Mouse (Mus musculus) limb, embryonic 12.5 days (tissue): ENCODE measurements around the gene Slc29a2. TPM values are rescaled to one million over a fixed set of nuclear protein-coding genes. Genes with fewer than 3 reads are reported as not detected.

Source experiments
- ATAC-seq: fragments of 200-750 bp; cut with Nextera tagmentation; 2 replicates; pipeline ENCODE4 v1.8.0; 2017; ENCODE audit warnings: low read depth, moderate TSS enrichment; ENCODE audit not compliant: insufficient number of reproducible peaks, insufficient read depth, low FRiP score, low TSS enrichment
- H3K27ac ChIP-seq: fragments of 300-500 bp; sonication (generic); 2 replicates; pipeline ENCODE4 v1.5.1; 2016; ENCODE audit warnings: mild to moderate bottlenecking, moderate library complexity
- H3K27me3 ChIP-seq: fragments of 300-500 bp; sonication (generic); 2 replicates; pipeline ENCODE4 v1.6.1; 2016; ENCODE audit warnings: mild to moderate bottlenecking, moderate library complexity
- H3K36me3 ChIP-seq: fragments of 300-500 bp; sonication (generic); 2 replicates; pipeline ENCODE4 v1.6.1; 2016; ENCODE audit warnings: mild to moderate bottlenecking, moderate library complexity
- H3K4me1 ChIP-seq: fragments of 300-500 bp; sonication (generic); replicated peaks from 2 replicates; pipeline ENCODE4 v1.6.1; 2016
- H3K4me2 ChIP-seq: fragments of 300-500 bp; sonication (generic); 2 replicates; pipeline ENCODE4 v1.6.1; 2016; ENCODE audit warnings: mild to moderate bottlenecking, moderate library complexity
- H3K4me3 ChIP-seq: fragments of 300-500 bp; sonication (generic); replicated peaks from 2 replicates; pipeline ENCODE4 v1.5.1; 2016; ENCODE audit warnings: mild to moderate bottlenecking
- H3K9ac ChIP-seq: fragments of 300-500 bp; sonication (generic); replicated peaks from 2 replicates; pipeline ENCODE4 v1.6.1; 2016; ENCODE audit warnings: mild to moderate bottlenecking, moderate library complexity
- H3K9me3 ChIP-seq: fragments of 300-500 bp; sonication (generic); 2 replicates; pipeline ENCODE4 v1.6.1; 2016; ENCODE audit warnings: mild to moderate bottlenecking, moderate library complexity
- WGBS: fragments of 180-500 bp; shearing (Covaris S2); methylation state at CpG from one replicate; pipeline ENCODE4 v1.1.7; 2016; 5-methylcytosine and 5-hydroxymethylcytosine counted together
- polyA plus RNA-seq: library from polyadenylated mRNA; unstranded; fragments of >200 nt; fragmentation: Nextera tagmentation; extraction: Ambion mirVana; gene quantifications from 2 replicates; pipeline ENCODE4 v1.2.1, GENCODE M21; 2016

Gene Slc29a2
- polyA plus RNA-seq = 4.9 and 5.7 TPM in 2 replicates

- peaks cover 5% of the 10 kb centered on the region; the same call in 1 of the 2 replicates for H3K4me1 ChIP-seq
- H3K9me3 ChIP-seq = no peaks in the 10 kb centered on the region
- H3K27me3 ChIP-seq = no peaks in the 10 kb centered on the region
- peak; percentile 86 for ATAC-seq
- peak within 1 kb of the TSS; percentile 83 for H3K4me2 ChIP-seq
- H3K9ac ChIP-seq = peak within 1 kb of the TSS; percentile 76
- peak within 1 kb of the TSS; percentile 90 for H3K27ac ChIP-seq
- under 1% methylated on average over 62 of the region's 62 CpGs for WGBS
- peaks cover 25% of the 10 kb centered on the region for H3K36me3 ChIP-seq
- peak within 1 kb of the TSS; percentile 67 for H3K4me3 ChIP-seq
Measured at GRCm38 (mm10) chr19:5023621-5024479, at the start of gene Slc29a2. Gene Slc29a2 (plus strand): TSS chr19:5023860.

DNA sequence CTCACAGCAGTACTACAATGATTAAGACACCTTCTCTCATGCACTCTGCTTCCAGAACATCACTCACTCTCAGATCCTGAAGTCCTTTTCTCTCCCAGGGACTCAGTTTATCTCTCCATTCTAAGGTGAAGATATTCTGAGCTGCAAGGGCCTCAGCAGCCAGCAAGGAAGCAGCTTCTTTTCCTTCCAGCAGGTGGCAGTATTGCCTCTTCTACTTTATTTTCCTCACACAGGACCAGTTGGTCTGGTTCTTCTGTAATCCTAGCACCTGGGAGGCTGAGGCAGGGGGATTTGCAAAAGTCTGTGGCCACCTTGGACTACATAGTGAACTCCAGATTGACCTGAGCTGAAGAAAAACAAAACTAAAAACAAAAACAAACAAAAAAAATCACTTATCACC is 41.9 kb upstream of the Slc29a2 start:
- Histone ChIP-seq H3K36me3 (no peaks in the 10 kb centered on the region), H3K4me1 (no peaks in the 10 kb centered on the region), H3K4me2 (no peak overlapping the region), H3K27me3 (peaks cover 43% of the 10 kb centered on the region), H3K27ac (no peak overlapping the region), H3K4me3 (no peak overlapping the region), H3K9ac (no peak overlapping the region), H3K9me3 (no peaks in the 10 kb centered on the region)
- no peak for ATAC-seq

DNA sequence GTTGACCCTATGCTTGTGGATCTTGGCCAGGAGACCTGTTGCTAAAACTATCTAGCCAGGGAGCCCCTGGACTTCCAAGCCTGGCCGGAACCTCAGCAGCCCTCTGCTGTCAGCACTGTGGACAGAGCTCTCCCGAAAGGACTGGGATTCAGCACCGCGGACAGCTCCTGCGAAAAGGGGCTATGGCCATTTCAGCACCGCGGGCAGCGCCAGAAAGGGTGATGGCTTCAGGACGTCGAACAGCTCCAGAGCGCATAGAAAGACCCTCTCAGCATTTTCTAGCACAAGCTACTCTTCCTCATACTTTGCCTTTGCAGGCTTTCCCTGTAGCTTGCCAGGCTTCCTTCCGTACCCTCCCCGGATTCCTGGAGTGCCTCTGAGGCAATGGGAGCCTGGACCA is 34.6 kb upstream of the Slc29a2 start:
- Histone ChIP-seq H3K4me1 (no peaks in the 10 kb centered on the region; the same call in 1 of the 2 replicates), H3K36me3 (no peaks in the 10 kb centered on the region), H3K9ac (no peak overlapping the region), H3K27me3 (peaks cover 85% of the 10 kb centered on the region), H3K9me3 (no peaks in the 10 kb centered on the region), H3K4me3 (no peak overlapping the region), H3K27ac (no peak overlapping the region), H3K4me2 (no peak overlapping the region)
- 3% methylated on average over 13 of the region's 13 CpGs for WGBS
- ATAC-seq = 0 out of 2 replicates have a peak, but pooled peaks have one; percentile 15

GRCm38 (mm10) chr19:4989434-4990255 is 34.0 kb upstream of the Slc29a2 start:
- Histone ChIP-seq H3K9ac (no peak overlapping the region), H3K27ac (no peak overlapping the region), H3K27me3 (peaks cover 85% of the 10 kb centered on the region), H3K4me1 (no peaks in the 10 kb centered on the region; the same call in 1 of the 2 replicates), H3K36me3 (no peaks in the 10 kb centered on the region), H3K4me3 (0 out of 2 replicates have a peak overlapping the region, but pooled peaks have one; percentile 1), H3K4me2 (no peak overlapping the region), H3K9me3 (no peaks in the 10 kb centered on the region)
- 21% methylated on average over 46 of the region's 47 CpGs for WGBS
- no peak for ATAC-seq

DNA sequence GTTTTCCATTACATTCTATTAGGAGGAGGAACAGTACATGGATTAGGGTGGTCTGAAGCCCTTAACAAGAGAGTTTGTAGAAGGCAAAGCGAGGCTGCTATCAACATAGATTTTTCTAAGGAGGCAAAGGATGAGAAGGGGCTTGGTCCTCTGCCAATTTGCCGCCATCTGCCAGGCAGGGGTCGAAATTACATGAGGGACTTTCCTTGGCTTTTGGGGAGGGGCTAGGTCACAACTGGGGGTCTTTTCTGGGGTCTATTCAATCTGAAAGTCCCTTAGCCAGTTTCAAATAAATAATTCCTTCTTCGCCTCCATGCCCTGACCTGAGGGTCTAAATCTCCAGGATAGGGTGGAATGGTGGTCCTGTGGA is 33.4 kb upstream of the Slc29a2 start, which contains the start of gene Npas4:
Npas4 (minus strand) TSS at position 61 of the 370 bp plus-strand sequence.
- Histone ChIP-seq H3K4me1 (no peaks in the 10 kb centered on the region; the same call in 1 of the 2 replicates), H3K27me3 (peaks cover 85% of the 10 kb centered on the region), H3K9me3 (no peaks in the 10 kb centered on the region), H3K4me2 (no peak within 1 kb of the TSS), H3K4me3 (0 out of 2 replicates have a peak within 1 kb of the TSS, but pooled peaks have one; percentile 1), H3K36me3 (no peaks in the 10 kb centered on the region), H3K27ac (no peak within 1 kb of the TSS), H3K9ac (no peak within 1 kb of the TSS)
- 14% methylated on average over 4 of the region's 4 CpGs for WGBS
- no peak for ATAC-seq

- Histone ChIP-seq H3K27ac (no peak overlapping the region), H3K36me3 (no peaks in the 10 kb centered on the region), H3K4me2 (no peak overlapping the region), H3K9ac (no peak overlapping the region), H3K4me1 (no peaks in the 10 kb centered on the region; the same call in 1 of the 2 replicates), H3K9me3 (no peaks in the 10 kb centered on the region), H3K27me3 (peaks cover 82% of the 10 kb centered on the region), H3K4me3 (no peak overlapping the region)
- 2% methylated on average over 21 of the region's 22 CpGs for WGBS
- no peak for ATAC-seq
Measured at GRCm38 (mm10) chr19:4990716-4991115, 32.9 kb upstream of the Slc29a2 start.

GRCm38 (mm10) chr19:4992371-4992770 is 31.3 kb upstream of the Slc29a2 start:
- H3K9me3 ChIP-seq = no peaks in the 10 kb centered on the region
- no peak overlapping the region for H3K9ac ChIP-seq
- no peaks in the 10 kb centered on the region; the same call in 1 of the 2 replicates for H3K4me1 ChIP-seq
- no peak for ATAC-seq
- H3K36me3 ChIP-seq = no peaks in the 10 kb centered on the region
- 11% methylated on average over 8 of the region's 8 CpGs for WGBS
- no peak overlapping the region for H3K27ac ChIP-seq
- H3K4me3 ChIP-seq = no peak overlapping the region
- H3K4me2 ChIP-seq = no peak overlapping the region
- H3K27me3 ChIP-seq = peaks cover 78% of the 10 kb centered on the region

DNA sequence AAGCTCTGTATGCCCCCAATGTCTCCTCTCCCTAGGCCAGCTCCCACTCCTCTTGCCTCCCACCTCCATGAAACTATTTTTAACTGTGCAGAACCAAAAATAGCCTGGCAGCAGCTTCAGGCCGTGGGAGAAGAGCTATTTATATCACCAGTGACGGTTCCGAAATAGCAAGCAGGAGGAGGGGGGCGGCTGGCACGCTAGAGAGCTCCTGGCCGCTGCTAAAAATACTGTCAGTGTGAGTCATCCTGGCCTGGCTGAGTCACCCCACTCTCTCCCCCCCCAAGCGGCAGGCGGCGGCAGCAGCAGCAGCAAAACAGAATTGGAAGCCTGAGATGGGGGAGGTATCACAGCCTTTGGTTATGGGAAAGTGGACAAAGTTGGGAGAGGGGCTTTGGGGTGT is 30.8 kb upstream of the Slc29a2 start:
- H3K27me3 ChIP-seq = peaks cover 80% of the 10 kb centered on the region

DNA sequence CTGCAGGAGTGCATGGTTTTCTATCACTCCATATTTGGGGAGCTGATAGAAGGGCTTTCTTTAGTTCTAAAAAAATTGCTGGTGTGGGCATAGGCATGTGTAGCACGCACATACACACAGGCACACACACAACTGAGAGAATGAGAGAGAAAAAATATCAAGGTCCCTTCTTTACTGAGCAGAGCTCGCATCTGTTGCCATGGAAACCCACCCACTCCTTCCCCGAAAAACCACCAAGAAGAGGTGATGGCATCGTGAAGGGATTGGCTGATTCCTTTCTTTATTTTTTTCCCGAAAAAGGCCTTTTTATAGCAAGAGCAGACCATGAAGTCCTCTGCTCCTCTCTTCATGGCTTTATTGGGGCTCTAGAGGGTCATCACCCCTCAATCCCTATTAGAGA is 29.6 kb upstream of the Slc29a2 start:
- Histone ChIP-seq H3K4me3 (no peak overlapping the region), H3K4me1 (no peaks in the 10 kb centered on the region; the same call in 1 of the 2 replicates), H3K27me3 (peaks cover 79% of the 10 kb centered on the region), H3K36me3 (no peaks in the 10 kb centered on the region), H3K9ac (no peak overlapping the region), H3K9me3 (no peaks in the 10 kb centered on the region), H3K27ac (no peak overlapping the region), H3K4me2 (no peak overlapping the region)
- WGBS = 66% methylated on average over 5 of the region's 5 CpGs
- ATAC-seq = no peak

More for the DNA sequence above, 30.8 kb upstream of the Slc29a2 start:
- ATAC-seq = no peak
- 9% methylated on average over 9 of the region's 9 CpGs for WGBS
- no peak overlapping the region for H3K4me3 ChIP-seq
- H3K9me3 ChIP-seq = no peaks in the 10 kb centered on the region
- H3K9ac ChIP-seq = no peak overlapping the region
- no peak overlapping the region for H3K27ac ChIP-seq
- H3K36me3 ChIP-seq = no peaks in the 10 kb centered on the region
- no peaks in the 10 kb centered on the region; the same call in 1 of the 2 replicates for H3K4me1 ChIP-seq
- no peak overlapping the region for H3K4me2 ChIP-seq

GRCm38 (mm10) chr19:4999445-5000140 is 24.1 kb upstream of the Slc29a2 start:
- Histone ChIP-seq H3K9ac (no peak overlapping the region), H3K27me3 (peaks cover 41% of the 10 kb centered on the region), H3K4me1 (peaks cover 8% of the 10 kb centered on the region), H3K4me2 (no peak overlapping the region), H3K4me3 (no peak overlapping the region), H3K36me3 (no peaks in the 10 kb centered on the region), H3K27ac (no peak overlapping the region), H3K9me3 (no peaks in the 10 kb centered on the region)
- WGBS = 74% methylated on average over 6 of the region's 6 CpGs
- ATAC-seq = no peak
